Comparison of ENCODE assay signal across 8 mouse cellular contexts in the genomic region with DNA sequence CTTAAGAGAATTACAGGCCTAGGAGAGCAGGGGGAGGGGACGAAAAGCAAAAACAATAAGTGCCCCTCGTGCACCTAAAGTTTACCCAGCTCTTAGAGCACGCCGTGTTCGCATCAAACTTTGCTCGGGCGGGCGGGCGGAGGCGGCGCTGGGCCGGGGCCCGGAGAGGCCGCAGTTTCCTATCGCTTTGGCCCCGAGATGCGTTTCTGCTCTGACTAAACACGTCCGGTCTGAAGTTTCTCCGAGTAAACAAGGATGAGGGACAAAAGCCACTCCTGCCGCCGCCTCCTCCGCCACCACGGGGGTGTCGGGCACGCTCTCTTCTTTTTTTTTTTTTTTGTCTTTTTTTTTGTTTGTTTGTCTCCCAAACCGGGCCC. TPM values are rescaled to one million over a fixed set of nuclear protein-coding genes. Genes with fewer than 3 reads are reported as not detected.
A peak's percentile ranks its signal among the peaks of the same experiment; 100 is the strongest.
DNase-seq lines count a peak whose midpoint lies in the region; ATAC-seq and TF ChIP-seq lines count a peak whose summit lies in the region.

No protein-coding gene starts in this region.

- peak; percentile 10; the same call in 1 of the 2 replicates for ATAC-seq in neutrophil, adult 5-6 weeks (ENCODE audit: extremely low read depth, insufficient number of reproducible peaks, low FRiP score, poor library complexity, severe bottlenecking)

- peaks cover 32% of the 10 kb centered on the region for H3K79me2 ChIP-seq in CH12.LX (replicated peaks; ENCODE audit: control insufficient read depth, extremely low read depth, insufficient read depth, poor library complexity, severe bottlenecking)

- dilution Hi-C loops in CH12.LX (cut with MboI; ENCODE audit: extremely low pct_ligation_motif_present, extremely low pct_unique_long_range_greater_than_20kb, low sequenced_read_pairs) = no loop called here

- under 1% methylated on average over 27 of the region's 27 CpGs for WGBS in lung, adult 2 months

- TF ChIP-seq POLR2A in CH12.LX (IDR thresholded peaks at IDR 0.05; ENCODE audit: low read depth, low read length) = no peak
- TF ChIP-seq POLR2A in embryonic fibroblast, embryonic 13.5 days (IDR thresholded peaks at IDR 0.05; ENCODE audit: low read depth, low read length) = no peak
- TF ChIP-seq POLR2A in lung, adult 2 months (IDR thresholded peaks at IDR 0.05; ENCODE audit: borderline replicate concordance, extremely low read depth, low read depth, low read length) = peak; percentile 47; the same call in 1 of the 2 replicates

- DNase-seq in 3T3-L1 (ENCODE audit: low read depth, low spot score) (peak; percentile 69), CH12.LX (ENCODE audit: extremely low read depth) (peak; percentile 34)
- DNase-seq in induced T-regulatory cell, adult 2 months (ENCODE audit: low read depth) = peak; percentile 79
- DNase-seq in lung, adult 2 months = no peak
- no peak for DNase-seq in layer of hippocampus, adult 8-10 months (ENCODE audit: low spot score in 2 of 2)
- no peak for DNase-seq in adrenal gland, adult 2 months

- no peak for TF ChIP-seq RAD21 in CH12.LX (IDR thresholded peaks at IDR 0.05; ENCODE audit: low read depth, low read length)

- H3K27me3 ChIP-seq in CH12.LX (replicated peaks) = no peaks in the 10 kb centered on the region

- H3K4me2 ChIP-seq in CH12.LX (ENCODE audit: insufficient read depth, low read depth, poor library complexity, severe bottlenecking) = peak overlapping the region; percentile 96

- H3K9me3 ChIP-seq in CH12.LX (replicated peaks; ENCODE audit: low read length) = no peaks in the 10 kb centered on the region

- peak overlapping the region; percentile 77 to 83 (median 82) for H3K4me3 ChIP-seq in CH12.LX (replicated peaks in 1 of 3; ENCODE audit: low read depth in 2 of 3, low read length in 2 of 3, poor library complexity in 1 of 3)
- H3K4me3 ChIP-seq in embryonic fibroblast, embryonic 13.5 days (ENCODE audit: insufficient read depth, low read length) = peak overlapping the region; percentile 99
- peak overlapping the region; percentile 97 for H3K4me3 ChIP-seq in lung, adult 2 months (replicated peaks; ENCODE audit: extremely low read depth, low read depth, low read length)

- in situ Hi-C loops in CH12.LX (cut with MboI; ENCODE audit: low pct_ligation_motif_present, low pct_unique_long_range_greater_than_20kb, low sequenced_read_pairs) = no loop called here

- peak overlapping the region; percentile 84; the same call in 1 of the 2 replicates for H3K27ac ChIP-seq in CH12.LX (ENCODE audit: insufficient read depth, low read depth)
- H3K27ac ChIP-seq in embryonic fibroblast, embryonic 13.5 days (ENCODE audit: insufficient read depth, low read length) = peak overlapping the region; percentile 81

- peaks cover 0 to 18% of the 10 kb centered on the region in 2 experiments; a peak in 2 of 4 replicates for H3K4me1 ChIP-seq in CH12.LX (ENCODE audit: control insufficient read depth in 1 of 2, insufficient read depth in 2 of 2)
- H3K4me1 ChIP-seq in embryonic fibroblast, embryonic 13.5 days (ENCODE audit: control insufficient read depth, insufficient read depth, low read length) = peaks cover 3% of the 10 kb centered on the region; the same call in 1 of the 2 replicates
- peaks cover 6% of the 10 kb centered on the region for H3K4me1 ChIP-seq in lung, adult 2 months (ENCODE audit: control insufficient read depth, insufficient read depth, low read length)

- H3K36me3 ChIP-seq in CH12.LX (replicated peaks in 1 of 2; ENCODE audit: control insufficient read depth in 1 of 2, insufficient read depth in 1 of 2, low read length in 1 of 2) = peaks cover 16 to 26% of the 10 kb centered on the region in 2 experiments

- TF ChIP-seq EP300 in CH12.LX (IDR thresholded peaks at IDR 0.05; ENCODE audit: low read length) = no peak

- peak overlapping the region; percentile 100 for H3K9ac ChIP-seq in CH12.LX (ENCODE audit: insufficient read depth, low read depth)

- TF ChIP-seq CTCF in CH12.LX (conservative IDR thresholded peaks at IDR 0.05 in 1 of 2, IDR thresholded peaks at IDR 0.05 in 1 of 2; ENCODE audit: low read depth in 2 of 2, low read length in 2 of 2) = no peak
- no peak for TF ChIP-seq CTCF in embryonic fibroblast, embryonic 13.5 days (IDR thresholded peaks at IDR 0.05; ENCODE audit: borderline replicate concordance, insufficient read depth, low read length)
- no peak for TF ChIP-seq CTCF in lung, adult 2 months (IDR thresholded peaks at IDR 0.05; ENCODE audit: insufficient read depth, low read length)

TF ChIP-seq in CH12.LX, 34 proteins besides CTCF, POLR2A, EP300 and RAD21:
- TF ChIP-seq ETS1 (conservative IDR thresholded peaks at IDR 0.05; ENCODE audit: low read depth, low read length) (no peak), SIN3A (IDR thresholded peaks at IDR 0.05; ENCODE audit: low read length) (peak; percentile 61; the same call in 1 of the 2 replicates), IRF4 (IDR thresholded peaks at IDR 0.05; ENCODE audit: low read depth, low read length) (no peak), ZMIZ1 (IDR thresholded peaks at IDR 0.05; ENCODE audit: low read depth, low read length) (no peak), KAT2A (IDR thresholded peaks at IDR 0.05; ENCODE audit: insufficient replicate concordance, low read length) (no peak)

RNA-seq across cellular contexts. Expression of a gene that starts 56.2 kb away (rescaled TPM):
- total RNA-seq in CH12.LX (2012; rRNA removed) = not detected in 2 replicates
- total RNA-seq in CH12.LX (2014; rRNA removed) = 0.42 TPM in 1 of 2 replicates, not detected in the other
- polyA plus RNA-seq in CH12.LX (2012; ENCODE audit: insufficient read length, low read depth) = 1.3 and 2.1 TPM in 2 replicates
- 7.0 and 7.1 TPM in 2 replicates for polyA plus RNA-seq in embryonic fibroblast, embryonic 13.5 days (2011; ENCODE audit: insufficient read length, low read depth, missing spikeins)
- polyA plus RNA-seq in lung, adult 2 months (2012; rRNA removed) = not detected in 2 replicates
- total RNA-seq in neutrophil, adult 5-6 weeks (2017) = 1.3 TPM in 1 of 2 replicates, not detected in the other
- total RNA-seq in layer of hippocampus, adult 8-10 months (2022) = 10 to 100 TPM; 20.4 to 38.3 (median 34.6) TPM
- total RNA-seq in adrenal gland, adult 2 months (2021) = 1 to 10 TPM; 6.3 to 6.5 TPM
- polyA plus RNA-seq in adrenal gland, adult 2 months (2012; rRNA removed) = not detected in 2 replicates

Comparison
In these comparisons a context has a peak if more than half of its experiments do, and no peak if none do; other contexts are left out.
1. DNase-seq: peak in 3T3-L1 (single experiment), CH12.LX (single experiment) and induced T-regulatory cell, adult 2 months (single experiment); none in lung, adult 2 months (single experiment), layer of hippocampus, adult 8-10 months (0 of 2) and adrenal gland, adult 2 months (single experiment).
2. Peak in every context shown above with its lines, with median percentiles within 50 percentile points of each other: H3K4me3 ChIP-seq.